ENCODE assay signal across 9 mouse cellular contexts in the genomic region with DNA sequence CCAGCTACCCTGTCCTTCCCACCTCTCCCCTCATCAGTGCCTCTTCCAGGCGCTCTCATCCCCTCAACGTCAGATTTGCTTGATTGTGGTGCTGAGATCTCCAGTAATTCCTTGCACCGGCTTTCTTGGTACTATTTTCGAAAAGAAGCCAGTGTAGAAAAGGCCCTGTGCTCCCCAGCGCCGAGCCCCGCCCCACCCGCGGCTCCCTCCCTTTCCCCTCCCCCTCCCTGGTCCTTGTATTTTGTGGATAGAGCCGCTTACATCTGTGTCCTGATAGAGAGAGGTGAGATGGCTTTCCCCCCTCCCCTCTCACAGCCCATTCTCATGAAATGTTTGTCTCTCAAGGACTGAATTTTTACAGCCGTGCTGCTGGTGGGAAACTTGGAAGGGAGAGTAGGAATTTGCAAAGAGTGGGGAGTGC.
DNase-seq lines count a peak whose midpoint lies in the region; ATAC-seq lines count a peak whose summit lies in the region.
"Had no signal": no experiment of that assay in that cellular context is flagged by ENCODE, and none has a peak within 500 bp of the region (broad histone marks: within the 10 kb centered on the region; RNA-seq: fewer than 3 reads in every experiment).

No protein-coding gene starts in this region.

- H3K36me3 ChIP-seq in forebrain, embryonic 16.5 days (ENCODE audit: control insufficient read depth, insufficient read depth): no peaks in the 10 kb centered on the region
- H3K36me3 ChIP-seq in intestine, embryonic 15.5 days: no peaks in the 10 kb centered on the region
- H3K36me3 ChIP-seq in neural tube, embryonic 14.5 days (ENCODE audit: control insufficient read depth, insufficient read depth, low read length): no peaks in the 10 kb centered on the region

- H3K4me2 ChIP-seq in forebrain, embryonic 16.5 days (ENCODE audit: low read length): no peak overlapping the region; the same call in 1 of the 2 replicates
- H3K4me2 ChIP-seq in intestine, embryonic 15.5 days (replicated peaks): peak overlapping the region; percentile 22; the same call in 1 of the 2 replicates
- peak overlapping the region; percentile 23; the same call in 1 of the 2 replicates for H3K4me2 ChIP-seq in neural tube, embryonic 14.5 days (ENCODE audit: low read depth, low read length)

- WGBS in forebrain, embryonic 16.5 days: 2% methylated on average over 6 of the region's 11 CpGs
- 4% methylated on average over 11 of the region's 11 CpGs for WGBS in intestine, embryonic 15.5 days
- 2% methylated on average over 11 of the region's 11 CpGs for WGBS in neural tube, embryonic 14.5 days

- H3K4me1 ChIP-seq in forebrain, embryonic 16.5 days (replicated peaks; ENCODE audit: control insufficient read depth, insufficient read depth, low read length): peaks cover 34% of the 10 kb centered on the region
- H3K4me1 ChIP-seq in intestine, embryonic 15.5 days (replicated peaks): peaks cover 7% of the 10 kb centered on the region; the same call in 1 of the 2 replicates
- peaks cover 20% of the 10 kb centered on the region for H3K4me1 ChIP-seq in neural tube, embryonic 14.5 days (ENCODE audit: control insufficient read depth, insufficient read depth, low read length)

- H3K27ac ChIP-seq in forebrain, embryonic 16.5 days (ENCODE audit: low read length): no peak overlapping the region
- peak overlapping the region; percentile 8 for H3K27ac ChIP-seq in intestine, embryonic 15.5 days
- no peak overlapping the region for H3K27ac ChIP-seq in neural tube, embryonic 14.5 days (ENCODE audit: low read depth, low read length)

- H3K9me3 ChIP-seq in forebrain, embryonic 16.5 days (ENCODE audit: control insufficient read depth, low read length): peaks cover 2% of the 10 kb centered on the region; the same call in 1 of the 2 replicates
- no peaks in the 10 kb centered on the region for H3K9me3 ChIP-seq in intestine, embryonic 15.5 days
- no peaks in the 10 kb centered on the region for H3K9me3 ChIP-seq in neural tube, embryonic 14.5 days (ENCODE audit: control insufficient read depth, low read length)

- H3K4me3 ChIP-seq in forebrain, embryonic 16.5 days (replicated peaks; ENCODE audit: low read length): no peak overlapping the region
- no peak overlapping the region for H3K4me3 ChIP-seq in intestine, embryonic 15.5 days (replicated peaks)
- H3K4me3 ChIP-seq in neural tube, embryonic 14.5 days (ENCODE audit: low read depth, low read length): no peak overlapping the region
- H3K4me3 ChIP-seq: myocyte had no signal

- H3K9ac ChIP-seq in forebrain, embryonic 16.5 days (replicated peaks; ENCODE audit: low read depth, low read length): no peak overlapping the region
- H3K9ac ChIP-seq in intestine, embryonic 15.5 days: no peak overlapping the region
- 0 out of 2 replicates have a peak overlapping the region, but pooled peaks have one; percentile 32 for H3K9ac ChIP-seq in neural tube, embryonic 14.5 days (replicated peaks; ENCODE audit: low read depth, low read length)

- H3K27me3 ChIP-seq in forebrain, embryonic 16.5 days (replicated peaks; ENCODE audit: control insufficient read depth, insufficient read depth, low read length): peaks cover 16% of the 10 kb centered on the region
- H3K27me3 ChIP-seq in intestine, embryonic 15.5 days (replicated peaks): no peaks in the 10 kb centered on the region
- no peaks in the 10 kb centered on the region for H3K27me3 ChIP-seq in neural tube, embryonic 14.5 days (ENCODE audit: control insufficient read depth, insufficient read depth, low read length)

- ATAC-seq in forebrain, embryonic 16.5 days: peak; percentile 18; the same call in 1 of the 2 replicates
- ATAC-seq in intestine, embryonic 15.5 days: no peak
- ATAC-seq in neural tube, embryonic 14.5 days (ENCODE audit: low read depth): peak; percentile 26; the same call in 1 of the 2 replicates

- peak; percentile 30 for DNase-seq in kidney, postnatal 10 days
- DNase-seq in kidney, adult 8-10 months: no peak
- DNase-seq in right cerebral cortex, postnatal 36 days (ENCODE audit: low spot score in 2 of 2): no peak
- DNase-seq in urinary bladder, postnatal 25 days (ENCODE audit: low spot score): no peak
- DNase-seq in left cerebral cortex, adult 11 months (ENCODE audit: low spot score): no peak
